Mouse (Mus musculus): ENCODE results near the gene Acbd6.

Acbd6 gene

DNA sequence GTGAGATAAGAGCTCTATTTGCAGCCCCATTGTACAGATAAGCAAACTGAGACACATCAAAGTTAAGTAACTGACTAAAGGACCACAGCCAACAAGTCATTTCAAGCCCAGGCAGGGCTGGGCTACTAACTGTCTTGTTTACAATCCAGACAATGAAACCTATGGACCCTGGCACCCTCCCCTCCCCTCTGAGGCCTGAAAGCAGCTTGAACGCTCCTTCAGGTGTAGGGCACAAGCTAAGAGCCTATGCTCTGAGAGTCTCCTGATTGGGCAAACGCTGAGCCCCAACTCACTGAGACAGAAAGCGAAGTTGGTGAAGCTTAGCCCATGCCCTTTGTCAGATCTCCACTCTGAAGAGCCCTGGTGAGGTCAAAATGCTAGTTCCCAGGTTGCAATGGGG, 166.4 kb downstream of the Acbd6 start:
- no peak for DNase-seq (ENCODE audit: low spot score)

DNA sequence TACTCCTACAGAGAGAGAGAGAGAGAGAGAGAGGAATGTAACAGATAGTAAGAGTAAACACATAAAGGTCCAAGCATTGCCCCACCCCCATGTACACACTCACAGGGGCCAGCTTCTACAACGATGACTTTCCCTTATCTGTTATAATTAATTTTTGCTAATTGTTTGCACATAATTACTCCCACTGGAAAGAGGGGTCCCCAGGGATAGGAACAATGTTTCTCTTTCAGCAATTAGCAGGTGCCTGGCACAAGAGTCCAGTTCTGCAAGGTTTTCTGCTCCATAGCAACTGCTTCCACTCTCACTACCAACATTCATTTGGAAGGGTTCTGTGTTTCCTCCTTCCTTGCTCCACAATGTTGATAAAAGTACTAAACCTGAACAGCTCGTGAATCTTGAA, 168.0 kb downstream of the Acbd6 start:
- DNase-seq (ENCODE audit: low spot score): no peak

DNA sequence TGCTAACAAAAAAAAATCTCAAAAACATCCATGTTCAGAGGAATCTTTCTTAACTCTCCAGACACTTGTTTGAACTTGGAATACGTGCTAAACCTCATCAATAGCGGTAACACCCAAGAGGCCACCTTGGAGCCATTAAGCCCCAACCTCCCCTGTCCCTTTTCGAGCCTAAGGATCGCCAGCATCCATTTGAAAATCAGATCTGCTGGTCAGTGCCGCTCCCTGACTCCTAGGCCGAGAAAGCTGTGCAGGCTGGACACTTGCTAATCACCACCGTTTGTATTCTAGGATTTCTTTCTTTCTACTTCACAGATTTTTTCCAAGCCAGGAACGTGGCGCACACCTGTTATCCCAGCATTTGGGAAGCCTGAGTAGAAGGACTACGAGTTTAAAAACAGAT, 169.9 kb downstream of the Acbd6 start:
- no peak for DNase-seq (ENCODE audit: low spot score)

DNA sequence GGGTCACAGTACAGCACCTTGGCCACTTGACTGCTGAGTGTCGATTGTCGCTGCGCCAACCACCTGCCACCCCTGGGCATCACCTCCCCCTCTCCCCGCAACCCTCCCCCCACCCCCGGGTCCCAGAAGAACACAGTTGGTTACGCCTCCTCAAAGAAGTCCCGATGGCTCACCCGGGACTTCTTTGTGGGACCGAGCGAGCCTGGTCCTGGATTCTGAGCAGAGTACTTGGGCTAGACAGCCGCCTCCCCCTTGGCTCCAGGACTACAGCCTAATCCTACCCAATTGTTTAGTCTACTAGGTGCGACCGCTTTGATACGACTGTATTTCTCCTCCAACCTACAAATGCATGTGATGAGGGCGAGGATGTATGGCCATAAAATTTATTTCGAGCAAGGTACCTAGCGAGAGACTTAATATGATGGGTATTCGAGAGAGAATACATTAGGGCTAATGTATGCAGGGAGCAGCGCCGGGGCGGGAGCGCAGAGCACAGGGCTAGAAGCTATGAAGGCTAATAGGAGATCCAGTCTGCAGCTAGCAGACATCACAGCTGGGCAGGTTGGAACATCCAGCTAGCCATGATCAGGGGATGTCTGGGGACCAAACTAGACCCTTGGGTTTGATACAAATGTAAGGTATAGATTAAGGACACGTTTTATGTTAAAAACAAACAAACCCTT, 171.3 kb downstream of the Acbd6 start:
- no peak for DNase-seq (ENCODE audit: low spot score)

DNA sequence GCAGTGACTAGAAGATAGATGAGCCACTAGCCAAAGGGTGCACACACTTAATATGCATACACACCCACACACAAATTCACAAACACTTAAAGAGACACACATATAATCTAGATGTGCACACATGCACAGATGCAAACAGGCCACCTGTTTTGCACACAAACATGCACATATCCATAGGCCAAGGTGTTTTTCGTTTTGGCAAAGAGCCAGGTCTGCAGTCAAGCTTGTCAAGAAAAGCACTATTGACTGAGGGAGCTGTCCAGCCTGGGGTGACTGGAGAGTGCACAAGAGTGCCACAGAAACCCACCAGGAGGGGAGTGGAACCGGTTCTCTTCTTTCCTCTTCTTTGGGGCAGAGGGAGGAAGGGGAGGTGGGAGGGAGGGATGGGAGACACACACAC, 173.2 kb downstream of the Acbd6 start:
- no peak for DNase-seq (ENCODE audit: low spot score)

DNA sequence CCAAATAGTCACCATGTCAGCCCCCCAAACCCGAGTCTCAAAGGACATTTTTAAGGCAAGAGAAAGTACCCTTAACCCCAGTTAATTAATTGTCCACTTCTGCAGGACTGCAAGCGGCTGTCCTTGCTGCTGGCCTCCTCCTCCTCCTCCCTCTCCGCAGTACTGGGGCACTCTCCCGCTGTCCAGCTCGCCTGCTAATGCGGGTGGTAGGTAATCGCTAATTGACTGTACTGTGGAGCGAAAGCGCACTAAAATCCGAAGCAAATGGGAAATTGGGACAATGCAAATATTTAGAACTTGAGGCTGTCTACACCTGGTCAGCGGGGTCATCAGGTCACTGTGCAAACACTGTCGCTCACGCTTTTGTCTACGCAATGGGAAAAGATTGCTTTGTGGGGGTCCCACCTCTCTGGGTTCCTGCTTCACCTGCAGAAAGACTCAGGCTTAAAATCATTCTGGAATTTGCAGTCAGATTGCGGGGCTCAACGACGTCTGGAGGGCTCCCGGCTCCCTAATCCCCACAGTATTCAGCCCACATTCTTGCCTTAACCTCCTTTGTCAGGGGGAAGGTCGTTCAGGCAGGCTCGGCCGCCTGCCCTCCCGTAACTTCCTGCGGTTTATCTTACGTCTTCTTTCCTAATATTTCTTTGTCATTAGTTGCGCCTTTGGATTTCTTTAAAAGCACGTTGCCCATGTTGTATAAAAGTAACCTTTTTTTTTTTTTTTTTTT, 178.3 kb downstream of the Acbd6 start:
- no peak for DNase-seq (ENCODE audit: low spot score)

DNA sequence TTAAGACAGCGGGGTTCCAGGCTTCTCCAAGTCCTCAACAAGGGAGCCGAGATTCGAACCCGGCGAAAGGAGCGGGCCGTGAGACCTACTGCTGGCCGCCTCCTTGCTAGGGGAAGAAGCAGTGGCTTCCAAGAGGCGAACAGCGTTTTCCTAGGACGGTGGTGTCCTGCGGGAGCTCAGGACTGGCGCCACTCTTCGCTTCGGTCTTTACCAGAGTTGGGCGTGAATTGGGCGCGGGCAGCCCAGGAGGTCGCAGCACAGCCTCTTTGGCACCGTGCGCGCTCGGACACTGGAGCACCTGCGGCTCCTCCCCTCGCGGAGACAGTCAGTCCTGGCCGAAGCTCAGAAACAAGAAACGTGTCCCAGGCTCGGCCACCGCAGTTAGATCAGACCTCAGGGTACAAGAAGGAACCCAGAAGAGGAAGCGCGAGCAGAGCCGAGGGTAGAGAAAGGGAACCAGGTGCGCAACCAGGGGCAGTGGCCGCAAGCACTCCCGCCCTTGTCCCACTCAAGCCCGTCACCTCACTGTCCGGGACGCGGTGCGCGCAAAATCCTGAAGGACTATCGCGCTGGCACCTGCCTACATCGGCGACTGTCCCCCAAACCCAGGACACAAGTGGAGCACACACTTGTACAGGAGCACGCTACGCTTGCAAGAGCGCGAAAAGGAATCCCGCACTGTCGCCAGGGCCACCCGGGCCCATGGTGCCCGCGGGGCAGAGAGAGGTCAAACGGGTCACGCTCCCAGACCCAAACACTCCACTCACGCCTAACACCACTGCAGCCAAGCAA, 179.3 kb downstream of the Acbd6 start:
- DNase-seq (ENCODE audit: low spot score): no peak

DNA sequence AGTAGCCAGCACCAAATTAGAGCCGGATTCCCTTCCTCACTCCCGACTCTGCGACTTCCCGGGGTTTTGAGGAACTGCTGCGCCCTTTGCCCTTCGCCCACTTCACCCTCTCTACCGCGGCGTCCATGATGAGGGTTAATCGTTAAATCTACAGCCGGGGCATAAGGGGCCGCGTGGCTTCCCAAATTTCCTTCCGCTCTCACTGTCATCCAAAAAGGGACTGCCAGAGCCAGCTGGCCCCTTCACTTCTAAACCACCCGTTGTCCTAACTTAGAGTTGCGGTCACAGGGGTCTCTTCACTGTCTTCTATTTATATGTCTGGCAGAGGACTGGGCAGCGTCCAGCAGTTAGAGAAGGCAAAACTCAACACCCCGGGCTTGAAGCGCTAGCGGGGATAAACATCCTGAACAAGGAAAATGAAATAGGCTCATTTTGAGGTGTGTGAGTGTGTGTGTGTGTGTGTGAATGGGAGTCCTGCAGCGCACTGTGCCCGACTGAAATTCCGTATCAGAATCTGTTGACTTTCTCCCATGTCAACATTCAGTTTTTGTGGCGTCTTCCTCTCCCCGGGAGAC, 180.0 kb downstream of the Acbd6 start:
- DNase-seq (ENCODE audit: low spot score): no peak
